Mouse (Mus musculus) gastrocnemius, postnatal 10 days (tissue): ENCODE results near the gene Epb41l4b. TPM values are rescaled to one million over a fixed set of nuclear protein-coding genes. Genes with fewer than 3 reads are reported as not detected.

ENCODE experiments used
- DNase-seq: peaks from one replicate; pipeline ENCODE4 v3.0.0; 2021; ENCODE audit warnings: mixed read lengths
- total RNA-seq, 2 experiments: library from RNA; stranded (reverse); gene quantifications; 2 replicates each; pipeline ENCODE4 v1.2.3; 2021

Epb41l4b gene
- total RNA-seq, 2 experiments from 2014 or later, result 8.1 to 8.7 TPM

DNA sequence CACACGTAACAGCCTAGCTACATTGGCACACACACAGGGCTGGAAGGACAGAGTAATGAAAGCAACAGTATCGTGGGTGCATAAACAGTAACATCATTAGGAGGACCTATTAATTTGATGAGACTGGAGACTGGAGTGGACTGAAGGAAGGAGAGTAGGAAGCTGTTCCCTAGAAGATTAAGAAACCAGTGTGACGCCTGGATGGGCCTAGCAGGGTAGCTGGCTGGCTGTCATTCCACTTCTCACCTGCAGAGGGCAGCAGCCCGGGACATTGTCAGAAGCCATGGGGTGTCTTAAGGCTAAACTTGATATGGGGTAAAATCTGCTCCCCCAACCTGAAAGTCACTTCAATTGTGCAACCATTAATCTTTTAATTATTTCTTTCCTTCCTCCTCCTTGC, 78.0 kb downstream of the Epb41l4b start:
- peak; percentile 85 for DNase-seq

DNA sequence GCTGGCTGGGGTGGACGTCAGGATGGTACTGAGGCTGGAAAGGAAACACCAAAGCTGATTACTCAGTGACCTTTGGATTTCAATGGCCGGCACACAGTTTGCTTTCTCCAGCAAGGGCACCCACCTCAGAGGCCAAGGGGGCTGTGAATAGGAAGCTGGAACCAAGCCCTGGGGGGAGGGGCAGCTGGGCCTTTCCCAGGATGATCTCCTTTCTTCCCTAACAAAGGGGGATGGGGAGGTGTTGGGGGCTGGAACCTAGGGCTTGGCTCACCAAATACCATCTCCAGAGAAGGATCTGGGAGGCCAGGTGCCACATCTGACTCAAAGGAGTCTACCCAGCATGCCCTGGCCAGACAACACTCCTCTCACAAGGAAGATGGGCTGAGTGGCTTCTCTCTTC, 78.4 kb downstream of the Epb41l4b start:
- no peak for DNase-seq

DNA sequence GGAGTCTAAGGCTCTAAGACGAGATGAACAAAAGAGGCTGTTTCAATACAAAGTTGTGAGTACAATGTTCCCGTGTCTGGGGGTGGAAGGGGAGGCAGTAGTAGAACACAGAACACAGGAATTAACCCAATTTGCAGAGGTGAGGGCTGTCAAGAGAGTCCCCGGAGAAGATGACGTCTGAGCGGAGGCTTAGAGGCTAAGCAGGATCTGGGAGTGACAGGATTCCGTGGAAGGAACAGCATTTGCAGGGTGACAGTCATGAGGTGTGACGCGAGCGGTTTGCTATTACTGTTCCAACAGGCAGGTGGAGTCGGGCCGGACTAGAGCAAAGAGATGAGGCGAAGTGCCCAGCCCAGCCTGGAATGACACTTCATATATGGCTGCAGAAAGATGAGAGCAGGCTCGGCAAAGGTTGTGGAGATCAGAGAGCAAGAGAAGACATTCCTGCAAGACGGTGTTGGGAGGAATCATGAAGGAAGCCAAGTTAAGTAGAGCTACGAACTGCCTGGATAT, 82.9 kb downstream of the Epb41l4b start:
- DNase-seq, result no peak

GRCm38 (mm10) chr4:57058623-57059022, 84.6 kb downstream of the Epb41l4b start:
- no peak for DNase-seq

GRCm38 (mm10) chr4:57057637-57058036, 85.6 kb downstream of the Epb41l4b start:
- DNase-seq, result no peak

GRCm38 (mm10) chr4:57055635-57056034, 87.6 kb downstream of the Epb41l4b start:
- no peak for DNase-seq

- DNase-seq, result no peak
These were observed 93.8 kb downstream of the Epb41l4b start for GRCm38 (mm10) chr4:57049281-57049921.

GRCm38 (mm10) chr4:57048566-57048965, 94.7 kb downstream of the Epb41l4b start:
- DNase-seq, result peak; percentile 16

- no peak for DNase-seq
These were observed 97.1 kb downstream of the Epb41l4b start for GRCm38 (mm10) chr4:57046160-57046571.

- DNase-seq, result no peak
These were observed 99.6 kb downstream of the Epb41l4b start for GRCm38 (mm10) chr4:57043621-57044020.

DNA sequence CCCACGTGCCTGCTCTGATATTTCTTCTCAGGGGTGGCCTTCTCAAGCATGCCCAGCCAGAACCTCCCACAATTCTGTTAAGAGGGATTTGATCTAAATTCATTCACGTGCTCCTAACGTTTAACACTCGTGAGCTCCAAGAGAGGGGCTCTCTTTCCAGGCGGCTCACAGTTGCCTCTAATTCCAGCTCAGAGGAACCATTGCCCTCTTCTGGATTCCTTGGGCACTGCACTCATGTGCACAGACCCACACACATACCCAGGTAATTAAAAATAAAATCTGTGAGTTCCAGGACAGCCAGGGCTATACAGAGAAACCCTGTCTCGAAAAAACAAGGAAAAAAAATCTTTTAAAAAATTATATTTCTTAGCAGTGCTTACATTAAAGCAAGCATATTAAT, 101.6 kb downstream of the Epb41l4b start:
- DNase-seq, result no peak

DNA sequence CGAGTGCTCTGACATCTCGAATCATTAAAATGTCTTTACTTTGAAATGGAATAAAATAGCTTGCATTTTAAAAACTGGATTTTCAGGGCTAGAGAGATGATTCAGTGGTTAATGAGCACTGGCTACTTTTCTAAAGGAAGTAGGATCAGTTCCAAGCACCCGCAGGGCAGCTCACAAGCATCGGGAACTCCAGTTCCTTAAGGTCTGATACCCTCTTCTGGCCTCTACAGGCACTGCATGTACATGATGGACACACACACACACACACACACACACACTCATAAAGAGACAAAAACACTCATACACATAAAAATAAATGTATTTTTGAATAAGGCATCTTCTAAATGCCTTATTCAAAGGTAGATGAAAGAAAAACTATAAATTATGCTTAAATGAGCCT, 102.0 kb downstream of the Epb41l4b start:
- no peak for DNase-seq

GRCm38 (mm10) chr4:57040481-57040880, 102.8 kb downstream of the Epb41l4b start:
- DNase-seq, result no peak

DNA sequence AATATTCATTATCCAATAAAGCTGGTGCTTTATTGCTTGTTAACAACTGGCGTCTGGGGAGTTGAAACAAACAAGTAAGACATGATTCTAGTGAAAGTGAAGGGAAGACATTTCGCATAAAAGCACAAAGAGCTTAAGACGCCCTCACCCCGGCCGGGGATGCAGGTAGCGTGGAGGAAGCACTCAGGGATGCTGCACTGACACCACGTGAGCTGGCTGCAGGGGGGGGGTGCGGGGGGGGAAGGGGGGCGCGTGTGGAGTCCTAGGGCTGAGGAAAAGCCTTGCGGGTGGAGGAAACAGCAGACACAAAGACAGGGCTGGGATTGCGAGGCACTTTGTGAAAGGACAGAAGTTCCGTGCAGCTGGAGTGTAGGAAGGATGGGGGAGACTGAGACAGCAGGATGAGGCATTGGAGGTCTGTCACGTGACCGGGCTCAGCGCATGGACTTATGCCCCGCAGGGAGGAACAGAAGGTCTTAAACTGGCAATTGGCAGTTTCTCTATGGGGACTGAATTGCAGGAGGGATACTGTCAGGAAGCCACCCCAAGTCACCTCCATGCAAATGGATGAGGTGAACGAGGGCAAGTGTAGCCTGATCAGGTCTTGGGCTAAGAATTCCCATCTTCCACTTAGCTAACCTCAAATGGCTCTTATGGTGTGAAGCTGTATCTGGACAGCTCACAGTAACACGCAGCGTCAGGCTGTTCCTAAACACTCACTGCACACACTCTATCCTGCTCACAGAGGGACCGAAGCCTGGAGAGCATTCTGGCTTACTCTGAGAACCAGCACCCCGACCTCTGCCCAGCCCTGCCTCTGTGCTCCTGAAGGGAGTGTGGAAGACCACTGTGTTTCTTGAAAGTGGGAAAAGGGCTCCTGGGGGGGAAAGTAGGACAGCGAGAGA, 103.9 kb downstream of the Epb41l4b start:
- DNase-seq, result no peak

GRCm38 (mm10) chr4:57037554-57037953, 105.7 kb downstream of the Epb41l4b start:
- DNase-seq, result no peak

DNA sequence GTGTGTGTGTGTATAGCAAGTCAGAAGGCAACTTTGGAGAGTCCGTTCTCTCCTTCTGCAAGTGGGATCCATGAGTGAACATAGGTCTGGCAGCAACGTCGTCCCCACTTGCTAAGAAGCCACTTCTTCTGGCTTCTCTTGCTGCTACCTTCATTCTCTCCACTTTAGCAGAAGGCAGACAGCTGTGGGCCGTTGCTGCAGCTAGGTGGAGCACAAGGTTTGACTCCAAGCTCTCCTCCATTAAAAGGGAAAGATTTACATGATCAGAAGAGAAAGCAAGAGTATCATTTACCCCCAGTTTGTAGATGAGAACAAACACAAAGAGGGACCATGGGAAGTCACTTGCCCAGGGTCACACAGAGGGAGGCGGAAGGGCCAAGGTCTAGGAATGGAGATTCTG, 109.1 kb downstream of the Epb41l4b start:
- no peak for DNase-seq

DNA sequence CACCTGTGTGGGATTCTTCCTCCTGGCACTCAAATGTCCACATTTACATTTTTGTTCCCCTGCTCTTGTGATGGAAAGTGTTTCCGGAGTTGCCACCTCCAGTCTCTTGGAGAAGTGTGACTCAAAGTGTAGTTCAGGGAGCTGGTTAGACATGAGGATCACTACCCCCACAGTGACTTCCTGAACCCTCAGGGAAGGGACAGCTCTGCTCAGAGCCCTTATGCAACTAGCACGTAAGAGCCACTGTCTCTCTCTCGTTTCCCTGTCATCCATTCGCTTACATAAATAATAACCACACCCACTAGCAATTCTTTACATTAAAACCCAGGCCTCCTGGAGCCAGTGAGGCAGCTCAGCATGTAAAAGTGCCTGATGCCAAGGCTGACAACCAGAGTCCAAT, 111.8 kb downstream of the Epb41l4b start:
- DNase-seq, result no peak

DNA sequence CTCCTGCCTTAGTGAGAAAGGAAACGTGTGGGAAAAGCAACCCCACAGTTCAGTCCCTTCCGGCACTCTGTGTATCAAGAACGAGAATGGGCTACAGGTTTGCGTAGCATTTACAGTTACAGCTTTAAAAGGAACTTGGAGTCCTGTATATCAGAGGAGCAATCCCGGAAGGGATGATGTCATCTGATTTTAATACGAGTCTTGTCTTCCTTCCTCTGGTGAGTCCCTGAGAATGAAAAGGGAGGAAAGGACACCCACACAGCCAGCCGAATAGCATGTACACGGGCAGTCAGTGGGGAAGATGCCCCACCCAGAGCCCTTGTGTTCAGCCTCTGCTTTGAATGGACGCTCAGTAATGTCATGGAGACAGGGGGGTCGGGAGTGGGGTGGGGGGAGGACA, 115.3 kb downstream of the Epb41l4b start:
- DNase-seq, result no peak

DNA sequence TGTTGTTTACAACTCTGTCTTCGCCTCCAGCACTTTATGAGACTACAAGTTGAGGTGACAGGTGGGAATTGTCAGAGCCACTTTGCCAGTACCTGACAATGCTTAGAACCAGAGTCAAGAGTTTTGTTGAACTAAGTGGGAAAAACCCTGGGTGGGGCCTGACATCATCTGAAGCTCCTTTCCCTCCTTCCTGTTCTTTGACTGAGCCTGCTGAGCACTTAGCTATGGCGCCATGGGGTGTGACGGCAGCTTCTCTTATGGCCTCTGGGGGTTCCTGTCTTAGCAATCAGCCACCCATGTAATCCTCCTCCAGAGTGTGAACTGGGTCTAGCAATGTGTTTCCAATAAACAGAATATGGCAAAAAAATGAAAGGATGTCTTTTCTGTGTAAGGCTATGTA, 119.7 kb downstream of the Epb41l4b start:
- no peak for DNase-seq

DNA sequence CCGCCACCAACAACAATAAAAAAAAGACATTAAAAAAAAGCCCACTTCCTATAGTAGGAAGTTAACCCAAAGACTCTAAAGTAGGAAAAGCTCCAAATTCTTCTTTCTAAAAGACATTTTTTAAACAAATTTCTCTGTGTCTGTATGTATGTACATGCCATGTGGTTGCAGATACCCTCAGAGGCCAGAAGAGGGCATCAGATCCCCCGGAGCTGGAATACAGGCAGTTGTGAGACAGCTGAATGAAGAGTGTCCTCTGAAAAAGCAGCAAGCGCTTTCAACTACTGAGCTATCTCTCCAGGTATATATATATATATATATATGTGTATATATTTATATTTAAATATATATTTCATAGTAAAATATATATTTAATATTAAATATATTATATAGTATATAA, 121.9 kb downstream of the Epb41l4b start:
- no peak for DNase-seq

DNA sequence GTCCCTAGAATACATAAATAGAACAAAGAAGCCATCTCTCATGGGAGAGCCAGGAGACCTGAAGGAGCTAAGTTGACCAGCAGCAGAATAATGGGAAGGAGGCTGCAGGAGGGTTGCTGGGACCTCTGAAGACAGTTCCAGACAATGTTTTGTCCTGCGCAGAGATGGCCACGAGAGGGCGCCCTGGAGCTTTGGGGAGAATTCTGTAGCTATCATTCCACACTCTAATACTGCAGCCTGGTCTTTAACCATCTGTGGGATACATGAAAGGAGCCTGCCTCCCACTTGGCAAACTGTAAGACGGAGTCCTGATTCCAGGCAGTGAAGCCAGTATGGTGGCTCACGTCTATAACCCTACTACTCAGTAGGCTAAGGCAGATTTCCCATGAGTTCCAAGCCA, 126.0 kb downstream of the Epb41l4b start:
- DNase-seq, result peak; percentile 86

GRCm38 (mm10) chr4:57016366-57017171, 126.7 kb downstream of the Epb41l4b start:
- DNase-seq, result no peak

- no peak for DNase-seq
These were observed 128.2 kb downstream of the Epb41l4b start for GRCm38 (mm10) chr4:57015032-57015431.
